Mouse (Mus musculus) lung, postnatal 25 days (tissue): ENCODE results near the gene Rin2.

Source experiments
- DNase-seq: peaks from one replicate; pipeline ENCODE4 v3.0.0; 2022; ENCODE audit warnings: low spot score

Rin2 gene

GRCm38 (mm10) chr2:145828603-145829002 is 153.6 kb downstream of the Rin2 start:
- no peak for DNase-seq

DNA sequence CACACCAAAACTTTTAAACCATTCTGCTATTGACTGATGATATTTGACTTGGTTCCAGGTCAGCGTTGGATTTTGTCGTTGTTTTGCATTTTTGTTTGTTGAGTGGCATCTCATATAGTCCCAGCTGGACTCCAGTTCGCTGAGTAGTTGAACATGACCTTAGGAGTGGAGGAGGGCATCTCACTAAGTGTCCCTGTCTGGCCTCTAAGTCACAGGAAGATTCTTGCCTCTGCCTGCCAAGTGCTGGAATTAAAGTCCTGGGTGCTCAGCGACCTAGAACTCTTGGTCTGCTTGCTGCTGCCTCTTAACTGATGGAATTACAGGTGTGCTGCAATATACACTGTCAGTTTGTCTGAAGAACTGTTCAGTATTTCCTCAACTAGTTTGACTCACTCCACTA is 154.2 kb downstream of the Rin2 start:
- DNase-seq = no peak

DNA sequence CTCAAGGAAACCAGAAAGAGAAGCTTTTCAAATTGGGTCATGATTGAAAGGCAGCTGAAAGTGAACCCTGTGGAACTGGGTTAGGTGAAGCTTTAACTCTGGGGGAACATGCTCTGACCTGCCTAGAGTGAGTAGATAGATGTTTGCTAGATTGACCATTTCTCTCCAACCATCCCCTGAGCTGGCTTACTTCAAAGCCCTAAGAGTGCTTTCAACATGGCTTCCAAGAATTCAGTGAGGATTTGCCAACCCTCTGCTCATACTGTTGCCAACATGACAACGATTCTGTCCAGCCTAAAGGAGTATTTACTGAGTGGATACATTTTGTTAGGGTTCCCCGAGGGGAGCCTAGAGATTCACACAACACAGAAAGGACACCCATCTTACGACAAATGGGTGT is 155.4 kb downstream of the Rin2 start:
- DNase-seq = no peak

GRCm38 (mm10) chr2:145831949-145832835 is 157.2 kb downstream of the Rin2 start:
- DNase-seq = peak; percentile 81

DNA sequence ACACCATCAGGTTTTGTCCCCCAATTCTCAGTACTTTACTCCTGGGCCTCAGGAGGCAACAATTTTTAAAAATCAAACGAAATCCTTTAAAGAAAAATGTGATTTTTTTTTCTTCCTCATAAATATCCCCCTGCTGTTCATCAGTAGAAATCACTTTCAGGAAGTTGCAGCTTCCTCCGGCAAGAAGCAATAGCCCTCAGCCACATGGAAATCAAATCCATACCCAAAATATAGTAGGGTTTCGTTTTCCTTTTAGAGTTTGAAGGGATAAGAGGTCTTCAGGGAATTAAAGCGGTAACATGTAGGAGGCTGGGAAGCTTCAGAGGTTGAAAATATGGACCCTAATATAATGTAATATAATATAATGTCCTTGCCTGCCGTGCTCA is 157.8 kb downstream of the Rin2 start:
- no peak for DNase-seq

GRCm38 (mm10) chr2:145833341-145833740 is 158.3 kb downstream of the Rin2 start:
- no peak for DNase-seq

GRCm38 (mm10) chr2:145835920-145836319 is 160.9 kb downstream of the Rin2 start:
- no peak for DNase-seq

DNA sequence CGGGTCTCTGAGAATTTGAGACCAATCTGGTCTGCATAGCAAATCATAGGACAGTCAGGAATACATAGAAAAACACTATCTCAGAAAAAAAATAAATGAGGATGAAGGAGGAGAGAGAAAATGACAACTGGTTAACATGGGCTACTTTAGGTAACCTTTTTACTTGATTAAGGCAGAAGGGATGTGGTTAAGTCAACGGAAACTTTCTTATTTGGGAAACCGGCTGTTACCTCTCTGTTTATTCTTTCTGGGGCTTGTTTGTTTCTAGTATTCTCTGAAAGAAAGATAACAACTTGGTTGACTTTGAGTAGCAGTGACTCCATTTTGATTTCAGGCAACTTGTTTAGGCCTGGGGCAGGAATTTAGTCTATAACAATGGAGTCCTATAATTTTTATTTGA is 163.7 kb downstream of the Rin2 start:
- DNase-seq = no peak

DNA sequence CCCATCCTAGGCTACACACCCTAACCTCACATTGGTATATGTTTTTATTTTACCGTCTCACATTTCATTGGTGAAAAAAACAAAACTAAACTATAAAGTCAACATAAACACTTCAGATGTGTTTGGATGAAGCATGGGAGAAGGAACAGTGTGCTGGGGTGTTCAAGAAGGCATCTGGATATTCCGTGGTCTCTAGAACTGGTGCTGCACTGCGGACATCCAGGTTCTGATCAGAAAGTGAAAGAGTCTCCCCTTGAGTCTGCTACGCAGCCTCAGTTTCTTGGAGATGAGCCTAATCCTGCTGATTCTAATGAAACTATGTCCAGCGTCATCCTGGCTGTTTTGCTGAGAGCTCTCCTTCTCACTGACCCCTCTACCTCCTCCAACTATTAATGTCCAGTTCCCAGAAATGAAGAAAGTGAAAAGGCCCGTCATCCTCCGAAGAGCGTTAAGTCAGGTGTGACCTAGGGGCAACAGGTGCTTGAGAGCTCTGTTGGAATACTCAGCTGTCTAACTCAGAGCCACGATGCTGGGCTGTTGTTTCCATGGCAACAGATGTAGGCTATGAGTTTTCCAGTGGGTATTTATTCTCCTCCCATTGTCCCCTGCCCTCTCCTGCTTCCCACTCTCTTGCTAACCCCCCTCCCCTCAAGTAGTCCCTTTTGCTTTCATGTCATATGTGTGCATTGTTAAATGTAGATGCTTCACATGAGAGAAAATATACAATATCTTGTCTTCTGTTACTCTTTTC is 164.7 kb downstream of the Rin2 start:
- no peak for DNase-seq

GRCm38 (mm10) chr2:145840320-145840719 is 165.3 kb downstream of the Rin2 start:
- no peak for DNase-seq

- DNase-seq = no peak
Observed at GRCm38 (mm10) chr2:145840910-145841870, 166.2 kb downstream of the Rin2 start.

- no peak for DNase-seq
Observed at GRCm38 (mm10) chr2:145843322-145843721, 168.3 kb downstream of the Rin2 start.

DNA sequence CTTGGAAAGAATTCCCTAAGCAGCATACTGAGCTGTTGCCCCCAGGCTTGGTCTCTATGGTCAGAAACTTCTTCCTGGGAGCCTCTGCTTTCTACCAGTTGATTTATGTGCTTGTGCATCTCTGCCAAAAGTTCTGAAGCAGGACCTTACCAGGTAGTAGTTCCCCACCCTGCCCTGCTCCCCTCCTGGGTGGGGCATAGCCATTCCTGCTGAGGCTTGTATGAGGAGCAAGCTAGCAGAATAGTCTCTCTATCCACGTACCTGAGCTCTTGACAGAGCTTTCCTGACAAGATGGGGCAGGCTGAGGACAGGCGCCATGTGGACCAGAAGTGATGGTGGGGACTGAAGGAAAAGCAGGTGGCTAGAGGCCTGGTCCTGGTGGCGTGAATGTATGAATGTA is 171.6 kb downstream of the Rin2 start:
- DNase-seq = no peak

DNA sequence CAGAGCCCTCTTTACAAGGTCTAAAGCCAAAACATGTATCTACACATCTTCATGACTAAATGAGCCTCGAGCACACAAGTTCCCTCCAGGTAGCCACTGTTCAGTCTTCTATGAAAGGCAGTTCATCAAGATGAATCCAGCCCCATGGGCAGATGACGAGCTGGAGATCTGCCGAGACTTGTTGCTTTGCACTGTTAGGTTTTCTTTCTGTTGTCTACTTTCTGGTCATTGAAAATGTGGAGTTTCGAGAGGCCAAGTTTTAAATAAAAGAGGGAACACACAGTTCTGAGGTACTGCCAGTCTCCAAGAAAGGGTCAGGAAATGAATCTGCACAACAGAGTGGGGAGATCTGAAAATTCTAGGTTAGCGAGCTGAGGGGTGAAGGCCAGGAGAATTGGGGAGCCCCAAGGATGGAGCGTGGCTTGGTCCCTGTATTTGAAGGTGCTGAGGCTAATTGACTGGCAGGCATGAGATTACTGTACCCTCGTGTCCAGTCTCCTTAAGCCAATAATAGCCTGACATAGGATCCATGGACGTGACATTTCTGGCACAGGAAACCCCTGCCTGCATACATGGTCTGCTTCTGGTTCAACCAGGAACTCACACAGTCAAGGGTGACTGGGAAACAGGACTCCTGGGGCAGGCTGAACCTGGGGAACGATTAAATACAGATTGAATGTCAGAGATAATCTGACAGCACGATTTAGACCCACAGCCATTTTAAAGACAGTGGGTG is 174.3 kb downstream of the Rin2 start:
- DNase-seq = no peak

DNA sequence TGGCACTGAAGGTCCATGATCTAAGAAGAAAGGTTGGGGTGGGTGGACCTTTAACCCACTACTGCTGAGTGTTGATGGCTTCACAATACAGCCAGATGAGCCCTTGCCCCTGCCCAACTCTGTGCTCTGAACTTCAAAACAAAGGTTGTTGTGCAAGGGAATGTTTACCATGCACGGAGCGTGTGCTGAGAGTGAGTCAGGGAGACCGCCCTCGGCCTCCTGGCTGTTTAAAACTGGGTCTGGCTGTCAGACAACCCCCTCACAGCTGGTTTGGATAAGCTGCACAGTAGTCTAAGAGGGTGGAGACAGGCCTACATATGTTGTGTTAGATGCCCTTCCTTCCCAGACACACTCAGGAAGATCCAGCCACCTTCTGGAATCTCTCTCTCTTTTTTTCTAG is 175.8 kb downstream of the Rin2 start:
- no peak for DNase-seq

- no peak for DNase-seq
Observed at GRCm38 (mm10) chr2:145855831-145856230, 180.8 kb downstream of the Rin2 start.

DNA sequence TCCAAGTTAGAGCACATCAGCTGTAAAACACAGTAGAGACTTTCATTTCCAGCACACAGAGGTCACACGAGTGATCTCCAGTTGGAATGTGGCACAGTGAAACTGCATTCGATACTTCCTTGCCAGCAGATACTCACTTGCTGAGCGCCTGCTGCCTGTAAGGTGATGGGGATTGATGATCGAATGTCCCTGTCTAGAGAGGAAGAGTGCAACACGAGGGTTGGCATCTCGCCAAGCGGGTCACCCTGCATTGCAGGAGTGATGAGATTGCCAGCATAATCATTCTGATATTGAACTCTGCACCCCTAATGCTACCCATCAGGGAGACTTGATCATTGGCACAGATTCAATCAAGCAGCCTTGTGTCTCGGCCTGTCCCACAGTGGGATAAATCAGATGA is 182.8 kb downstream of the Rin2 start:
- no peak for DNase-seq

- peak; percentile 86 for DNase-seq
Observed at GRCm38 (mm10) chr2:145859442-145859931, 184.5 kb downstream of the Rin2 start.

- peak; percentile 88 for DNase-seq
Observed at GRCm38 (mm10) chr2:145859932-145860801, 185.2 kb downstream of the Rin2 start.
